Mouse (Mus musculus): ENCODE measurements at regions not wholly inside any gene's neighbourhood (a gene's known extent, or its start where the extent isn't known, plus 50 kb on each side); places are given as distances from the start of the nearest gene placed in this dataset.

GRCm38 (mm10) chr10:117558891-117559614 lies 70.2 kb upstream of the Cpm start:
- in situ Hi-C loops (cut with MboI; ENCODE audit: low pct_ligation_motif_present, low pct_unique_long_range_greater_than_20kb, low sequenced_read_pairs) = no loop called here
- no peaks in the 10 kb centered on the region for H3K9me3 ChIP-seq (replicated peaks; ENCODE audit: low read length)
- peaks cover 29% of the 10 kb centered on the region for H3K27me3 ChIP-seq (replicated peaks)
- TF ChIP-seq CHD2 (IDR thresholded peaks at IDR 0.05; ENCODE audit: low read length) = no peak
- peak; percentile 10; the same call in 1 of the 2 replicates for TF ChIP-seq BHLHE40 (IDR thresholded peaks at IDR 0.05; ENCODE audit: low read depth, low read length)
- no peak for DNase-seq (ENCODE audit: extremely low read depth)
- H3K27ac ChIP-seq (ENCODE audit: insufficient read depth, low read depth) = no peak overlapping the region
- dilution Hi-C loops (cut with MboI; ENCODE audit: extremely low pct_ligation_motif_present, extremely low pct_unique_long_range_greater_than_20kb, low sequenced_read_pairs) = no loop called here
- no peak overlapping the region for H3K9ac ChIP-seq (ENCODE audit: insufficient read depth, low read depth)
- no peaks in the 10 kb centered on the region for H3K79me2 ChIP-seq (replicated peaks; ENCODE audit: control insufficient read depth, extremely low read depth, insufficient read depth, poor library complexity, severe bottlenecking)
- no peaks in the 10 kb centered on the region for H3K36me3 ChIP-seq (replicated peaks in 1 of 2; ENCODE audit: control insufficient read depth in 1 of 2, insufficient read depth in 1 of 2, low read length in 1 of 2)
- H3K4me1 ChIP-seq (ENCODE audit: control insufficient read depth in 1 of 2, insufficient read depth in 2 of 2) = peaks cover 2 to 29% of the 10 kb centered on the region in 2 experiments; a peak in 3 of 4 replicates
- no peak overlapping the region for H3K4me3 ChIP-seq (replicated peaks in 1 of 3; ENCODE audit: low read depth in 2 of 3, low read length in 2 of 3, poor library complexity in 1 of 3)
- H3K4me2 ChIP-seq (ENCODE audit: insufficient read depth, low read depth, poor library complexity, severe bottlenecking) = peak overlapping the region; percentile 67

- TF ChIP-seq MXI1 (IDR thresholded peaks at IDR 0.05; ENCODE audit: low read depth, low read length) (no peak), GABPA (IDR thresholded peaks at IDR 0.05; ENCODE audit: insufficient replicate concordance, low read depth, low read length) (no peak), HCFC1 (IDR thresholded peaks at IDR 0.05; ENCODE audit: low read depth, low read length) (no peak), JUND (conservative IDR thresholded peaks at IDR 0.05; ENCODE audit: low read depth, low read length) (no peak), EP300 (IDR thresholded peaks at IDR 0.05; ENCODE audit: low read length) (no peak), PAX5 (IDR thresholded peaks at IDR 0.05; ENCODE audit: low read length) (no peak), ETS1 (conservative IDR thresholded peaks at IDR 0.05; ENCODE audit: low read depth, low read length) (no peak), ELF1 (IDR thresholded peaks at IDR 0.05; ENCODE audit: low read depth, low read length) (no peak)
- no peaks in the 10 kb centered on the region for H3K9me3 ChIP-seq (replicated peaks; ENCODE audit: low read length)
- H3K4me1 ChIP-seq (ENCODE audit: control insufficient read depth in 1 of 2, insufficient read depth in 2 of 2) = peaks cover 2 to 29% of the 10 kb centered on the region in 2 experiments; a peak in 3 of 4 replicates
- no peak overlapping the region for H3K27ac ChIP-seq (ENCODE audit: insufficient read depth, low read depth)
- H3K4me2 ChIP-seq (ENCODE audit: insufficient read depth, low read depth, poor library complexity, severe bottlenecking) = no peak overlapping the region
- no peak for DNase-seq (ENCODE audit: extremely low read depth)
- dilution Hi-C loops (cut with MboI; ENCODE audit: extremely low pct_ligation_motif_present, extremely low pct_unique_long_range_greater_than_20kb, low sequenced_read_pairs) = no loop called here
- H3K27me3 ChIP-seq (replicated peaks) = peaks cover 29% of the 10 kb centered on the region
- in situ Hi-C loops (cut with MboI; ENCODE audit: low pct_ligation_motif_present, low pct_unique_long_range_greater_than_20kb, low sequenced_read_pairs) = no loop called here
- no peaks in the 10 kb centered on the region for H3K79me2 ChIP-seq (replicated peaks; ENCODE audit: control insufficient read depth, extremely low read depth, insufficient read depth, poor library complexity, severe bottlenecking)
- H3K9ac ChIP-seq (ENCODE audit: insufficient read depth, low read depth) = no peak overlapping the region
- no peaks in the 10 kb centered on the region for H3K36me3 ChIP-seq (replicated peaks in 1 of 2; ENCODE audit: control insufficient read depth in 1 of 2, insufficient read depth in 1 of 2, low read length in 1 of 2)
- H3K4me3 ChIP-seq (replicated peaks in 1 of 3; ENCODE audit: low read depth in 2 of 3, low read length in 2 of 3, poor library complexity in 1 of 3) = no peak overlapping the region
Observed at GRCm38 (mm10) chr10:117558292-117558800, 71.0 kb upstream of the Cpm start.

GRCm38 (mm10) chr10:117557666-117558065 lies 71.6 kb upstream of the Cpm start:
- H3K4me3 ChIP-seq (replicated peaks in 1 of 3; ENCODE audit: low read depth in 2 of 3, low read length in 2 of 3, poor library complexity in 1 of 3) = no peak overlapping the region
- H3K9ac ChIP-seq (ENCODE audit: insufficient read depth, low read depth) = no peak overlapping the region
- no peaks in the 10 kb centered on the region for H3K36me3 ChIP-seq (replicated peaks in 1 of 2; ENCODE audit: control insufficient read depth in 1 of 2, insufficient read depth in 1 of 2, low read length in 1 of 2)
- no peaks in the 10 kb centered on the region for H3K79me2 ChIP-seq (replicated peaks; ENCODE audit: control insufficient read depth, extremely low read depth, insufficient read depth, poor library complexity, severe bottlenecking)
- H3K9me3 ChIP-seq (replicated peaks; ENCODE audit: low read length) = no peaks in the 10 kb centered on the region
- peaks cover 2 to 29% of the 10 kb centered on the region in 2 experiments; a peak in 3 of 4 replicates for H3K4me1 ChIP-seq (ENCODE audit: control insufficient read depth in 1 of 2, insufficient read depth in 2 of 2)
- TF ChIP-seq MYC (IDR thresholded peaks at IDR 0.05; ENCODE audit: low read depth, low read length) = no peak
- no peak for TF ChIP-seq BHLHE40 (IDR thresholded peaks at IDR 0.05; ENCODE audit: low read depth, low read length)
- dilution Hi-C loops (cut with MboI; ENCODE audit: extremely low pct_ligation_motif_present, extremely low pct_unique_long_range_greater_than_20kb, low sequenced_read_pairs) = no loop called here
- H3K27ac ChIP-seq (ENCODE audit: insufficient read depth, low read depth) = no peak overlapping the region
- no peak for DNase-seq (ENCODE audit: extremely low read depth)
- H3K4me2 ChIP-seq (ENCODE audit: insufficient read depth, low read depth, poor library complexity, severe bottlenecking) = no peak overlapping the region
- in situ Hi-C loops (cut with MboI; ENCODE audit: low pct_ligation_motif_present, low pct_unique_long_range_greater_than_20kb, low sequenced_read_pairs) = no loop called here
- H3K27me3 ChIP-seq (replicated peaks) = peaks cover 29% of the 10 kb centered on the region

Measured in CH12.LX (cell line).